Mouse (Mus musculus) kidney, adult 2 months (tissue): ENCODE data around the gene Ajm1.

Source experiments
- CTCF ChIP-seq: fragments of 200-500 bp; conservative IDR thresholded peaks from 2 replicates; pipeline ENCODE4 v1.5.1; 2011; ENCODE audit warnings: low read depth, mild to moderate bottlenecking, control low read depth, low read length, moderate library complexity, mixed read lengths; ENCODE audit not compliant: insufficient read depth, insufficient read length
- POLR2A ChIP-seq: fragments of 200-500 bp; IDR thresholded peaks from one replicate; pipeline ENCODE4 v1.6.1; 2011; ENCODE audit warnings: low read depth, low read length, control low read depth

DNA sequence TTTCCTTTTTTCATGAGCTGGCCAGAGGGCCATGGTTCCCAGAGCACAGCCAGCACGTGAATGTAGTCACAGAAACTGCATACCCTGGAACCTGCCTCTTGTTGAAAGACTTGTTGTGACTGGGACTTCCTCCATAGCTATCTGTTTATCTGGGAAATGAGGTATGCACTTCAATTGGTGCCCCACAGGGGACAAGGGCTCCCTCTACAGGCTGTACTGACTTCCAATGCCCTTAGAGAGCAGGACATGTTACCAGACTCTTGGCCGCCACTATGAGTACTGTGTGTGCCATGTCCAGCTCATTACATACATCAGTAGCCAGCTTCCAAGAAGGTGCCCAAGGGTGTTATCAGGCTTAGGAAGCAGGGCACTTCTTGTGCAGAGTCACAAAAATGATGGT lies 10.3 kb upstream of the Ajm1 start:
- TF ChIP-seq CTCF (peak; percentile 68), POLR2A (no peak)
